Mouse (Mus musculus) T-helper 1 cell (primary cell): ENCODE results near the gene Col17a1.

Experiments used
- in situ Hi-C: fragments of 300-600 bp; cut with MboI, MseI; formaldehyde crosslinking; loops from one replicate; pipeline ENCODE4 v1.15.1; 2025; ENCODE audit warnings: high pct_unique_total_duplicates

Gene Col17a1

DNA sequence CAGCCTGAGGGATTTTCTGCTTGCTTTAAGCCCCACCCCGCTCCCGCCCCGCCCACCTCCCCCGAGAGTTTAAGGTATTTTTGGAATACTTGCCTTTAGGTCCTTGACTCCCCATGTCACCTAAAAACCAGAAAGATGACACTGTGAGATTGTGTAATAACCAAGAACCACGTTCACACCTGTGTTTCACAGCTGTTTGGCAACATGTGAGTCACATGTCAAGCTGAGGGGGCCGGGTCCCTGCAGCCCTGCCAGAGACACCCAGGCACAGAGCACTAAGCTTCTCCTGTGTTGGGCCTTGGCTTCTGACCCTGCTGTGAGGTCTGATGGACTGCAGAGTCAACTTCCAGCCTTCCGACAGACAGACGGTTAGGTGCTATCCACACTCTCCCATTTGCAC, 24.3 kb downstream of the Col17a1 start:
- in situ Hi-C loops: no loop called here

DNA sequence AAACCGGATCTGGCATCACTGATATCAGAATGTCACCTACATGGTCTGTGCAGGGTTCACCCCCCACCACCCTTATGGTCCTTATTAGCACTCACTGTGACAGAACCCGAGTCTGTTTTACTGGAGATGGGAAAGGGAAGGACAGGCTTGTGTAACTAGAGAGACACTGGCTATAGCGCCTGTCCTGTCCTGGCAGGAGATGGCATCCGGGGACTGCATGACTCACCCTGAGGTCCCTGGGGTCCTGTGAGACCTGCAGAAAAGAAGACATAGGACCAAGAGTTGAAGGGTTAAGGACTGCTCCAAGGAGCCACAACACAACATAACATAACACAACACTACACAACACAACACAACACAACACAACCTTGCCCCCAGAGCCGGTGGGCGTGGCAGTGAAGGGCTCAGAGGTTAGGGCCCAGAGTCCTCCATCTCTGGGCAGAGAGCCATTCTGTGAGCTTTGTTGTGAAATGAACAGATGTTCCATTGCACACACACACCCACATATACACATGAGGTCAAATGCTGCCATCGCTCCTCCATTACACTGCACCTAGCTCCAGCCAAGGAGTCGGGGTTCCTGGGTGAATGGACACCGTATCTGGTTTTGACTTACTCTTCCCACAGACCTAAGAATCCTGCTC, 32.0 kb downstream of the Col17a1 start:
- in situ Hi-C loops: no loop called here

DNA sequence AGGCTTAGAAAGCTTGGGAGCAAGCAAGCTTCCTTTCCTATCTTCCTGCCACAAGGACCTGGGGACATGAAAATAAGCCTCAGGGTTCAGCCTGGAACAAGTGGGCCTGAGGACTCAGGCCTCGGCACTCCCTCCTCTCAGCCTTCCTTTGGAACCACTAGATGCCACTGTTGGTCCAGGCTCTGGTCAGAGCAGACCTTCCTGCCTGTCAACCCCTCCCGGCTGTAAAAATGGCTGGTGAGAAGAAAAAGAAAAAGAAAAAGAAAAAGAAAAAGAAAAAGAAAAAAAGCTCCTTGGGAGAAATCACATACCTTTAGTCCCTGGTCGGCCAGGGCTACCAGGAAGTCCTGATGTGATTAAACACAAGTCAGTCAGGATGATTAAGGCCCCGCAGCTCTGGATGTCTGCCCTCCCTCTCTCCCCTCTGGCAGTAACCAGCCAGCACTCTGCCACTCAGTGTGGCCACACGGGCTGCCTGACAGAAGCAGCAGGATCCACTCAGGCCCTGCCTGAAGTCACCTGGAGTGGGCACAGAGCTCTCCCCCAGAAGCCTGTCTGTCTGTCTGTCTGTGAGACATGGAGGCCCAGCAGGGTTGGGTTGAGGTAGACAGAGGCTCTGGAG, 32.9 kb downstream of the Col17a1 start:
- in situ Hi-C loops: no loop called here

- in situ Hi-C loops: no loop called here
Observed at GRCm38 (mm10) chr19:47654896-47655295, 37.0 kb downstream of the Col17a1 start.

DNA sequence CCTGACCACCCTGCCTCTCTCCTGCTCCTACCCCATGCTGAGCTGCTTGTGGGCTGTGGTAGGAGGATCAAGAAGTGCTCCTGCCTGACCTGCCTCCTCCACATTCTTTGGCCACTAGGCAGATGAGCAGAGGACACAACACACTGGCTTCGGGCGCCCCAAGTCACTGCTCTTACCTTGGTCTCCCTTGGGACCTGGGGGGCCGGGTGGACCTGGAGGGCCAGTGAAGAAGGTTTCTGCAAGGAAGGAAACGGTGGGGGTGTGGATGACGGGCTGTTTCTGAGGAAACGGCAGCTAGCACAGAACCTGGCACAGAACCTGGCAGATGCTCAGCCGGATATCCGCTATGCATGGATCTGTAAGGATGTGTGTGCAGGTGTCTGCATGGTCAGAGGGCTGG, 38.7 kb downstream of the Col17a1 start:
- in situ Hi-C loops: no loop called here

- in situ Hi-C loops: no loop called here
Observed at GRCm38 (mm10) chr19:47652255-47652654, 39.6 kb downstream of the Col17a1 start.

- in situ Hi-C loops: no loop called here
Observed at GRCm38 (mm10) chr19:47651160-47651480, 40.8 kb downstream of the Col17a1 start.

DNA sequence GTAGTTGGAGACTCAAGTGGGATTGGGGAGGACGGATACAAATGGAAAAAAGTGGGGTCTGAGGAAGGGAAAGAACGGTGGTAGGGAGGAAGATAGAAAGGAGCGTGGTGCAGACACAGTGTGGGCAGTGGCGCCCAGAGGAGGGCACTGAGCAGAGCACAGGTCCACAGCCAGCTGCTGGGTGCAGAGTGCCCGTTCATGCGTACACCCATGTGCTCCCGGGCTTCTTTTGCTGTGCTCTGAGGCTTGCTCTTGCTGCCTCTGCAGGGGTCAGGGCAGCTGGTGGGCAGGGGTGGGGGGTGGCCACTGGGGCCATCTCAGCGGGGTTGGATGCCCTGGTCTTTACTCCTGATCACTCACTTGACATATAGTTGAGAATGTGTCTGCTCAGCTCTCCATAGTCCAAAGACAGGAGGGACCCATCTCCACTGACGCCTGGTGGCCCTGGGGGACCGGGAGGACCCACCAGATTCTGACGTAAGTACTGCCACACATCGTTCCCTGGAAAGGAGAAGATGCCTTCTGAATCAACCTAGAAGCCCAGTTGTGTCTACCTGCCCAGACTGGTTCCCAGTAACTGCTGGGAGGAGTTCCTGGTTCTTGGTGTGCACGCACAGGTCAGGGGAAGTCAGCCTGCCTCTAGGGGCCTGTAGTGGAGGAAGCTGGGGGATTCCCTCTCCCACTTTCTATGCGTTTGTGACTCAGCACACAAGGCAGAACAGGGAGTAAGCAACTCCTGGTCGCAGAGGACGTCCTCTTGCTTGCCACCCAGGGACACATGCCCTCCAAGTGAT, 41.3 kb downstream of the Col17a1 start:
- in situ Hi-C loops: no loop called here

DNA sequence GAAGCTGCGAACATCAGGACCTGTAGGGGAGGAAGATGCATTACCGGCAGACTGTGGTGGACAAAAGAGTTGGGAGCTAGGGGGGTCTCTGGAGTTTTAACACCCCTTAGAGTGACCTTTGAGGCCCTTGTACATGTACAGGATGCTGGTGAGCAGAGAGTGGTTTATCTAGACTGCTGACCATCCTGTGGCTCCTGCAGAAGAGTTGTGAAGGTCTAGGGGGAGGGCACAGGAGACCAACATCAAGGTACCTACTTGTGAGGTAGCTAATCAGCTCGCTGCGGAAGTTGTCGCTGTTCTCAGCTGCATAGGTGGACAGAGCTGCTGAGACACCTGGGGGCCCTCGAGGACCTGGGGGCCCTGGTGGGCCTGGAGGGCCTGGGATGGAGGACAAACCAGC, 42.8 kb downstream of the Col17a1 start:
- in situ Hi-C loops: no loop called here

GRCm38 (mm10) chr19:47646508-47647120, 45.3 kb downstream of the Col17a1 start:
- in situ Hi-C loops: no loop called here

DNA sequence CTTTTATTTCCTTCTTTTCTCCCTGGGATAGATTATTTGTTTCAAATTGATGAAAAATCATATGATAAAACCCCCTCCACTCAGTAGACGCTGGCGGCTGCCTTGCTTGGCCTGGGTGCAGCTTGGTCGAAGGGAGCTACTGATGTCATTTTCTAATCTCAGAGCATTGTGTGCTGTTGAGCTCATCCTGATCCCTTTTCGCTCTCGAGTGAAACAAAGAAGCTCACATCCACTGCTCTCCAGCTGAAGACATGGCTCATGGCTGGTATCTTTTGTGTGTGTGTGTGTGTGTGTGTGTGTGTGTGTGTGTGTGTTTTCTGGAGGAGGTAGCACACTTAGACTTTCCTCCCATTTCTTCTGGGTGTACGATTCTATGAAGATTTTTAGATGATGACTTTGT, 46.3 kb downstream of the Col17a1 start:
- in situ Hi-C loops: no loop called here

- in situ Hi-C loops: no loop called here
Observed at GRCm38 (mm10) chr19:47643910-47644309, 48.0 kb downstream of the Col17a1 start.

GRCm38 (mm10) chr19:47635380-47635779, 56.5 kb downstream of the Col17a1 start:
- in situ Hi-C loops: no loop called here

DNA sequence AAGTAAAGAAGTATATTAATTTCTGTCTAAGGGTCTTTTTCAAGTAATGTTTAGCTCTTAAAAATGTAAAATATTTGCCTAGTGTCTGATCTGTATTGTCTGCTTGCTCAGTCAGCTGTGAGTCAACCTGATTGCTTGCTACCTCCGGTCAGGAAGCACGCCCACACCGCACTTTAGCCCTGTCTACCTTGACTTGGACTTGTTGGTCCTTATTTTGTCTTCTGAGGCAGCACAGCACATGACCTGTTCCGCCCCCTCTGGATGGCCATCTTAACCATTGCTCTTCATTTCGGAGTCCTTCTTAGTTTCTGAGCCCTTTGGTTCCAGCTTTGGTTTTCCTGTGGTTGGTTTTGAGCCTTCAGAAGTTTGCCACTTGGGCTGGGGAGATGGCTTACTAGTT, 60.1 kb downstream of the Col17a1 start:
- in situ Hi-C loops: no loop called here

DNA sequence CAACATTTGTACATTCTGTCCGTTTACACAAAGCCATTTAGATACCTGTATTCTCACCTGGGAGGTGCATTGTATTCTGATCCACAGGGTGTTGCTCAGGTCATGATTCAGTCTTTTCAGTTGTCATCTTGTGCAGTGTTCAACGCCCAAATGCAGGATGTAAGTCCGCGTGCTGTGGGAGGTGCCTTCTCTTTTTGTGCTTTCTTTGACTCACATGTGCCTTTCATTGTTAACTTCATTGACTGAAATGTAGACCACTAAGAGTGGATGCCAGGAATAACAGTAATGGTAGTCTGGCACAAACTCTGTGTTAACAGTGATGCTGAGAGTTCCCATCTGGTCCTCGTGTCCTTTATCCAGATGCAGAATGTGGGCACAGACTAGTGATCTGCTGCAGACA, 61.5 kb downstream of the Col17a1 start:
- in situ Hi-C loops: no loop called here

- in situ Hi-C loops: no loop called here
Observed at GRCm38 (mm10) chr19:47629068-47629467, 62.8 kb downstream of the Col17a1 start.

- in situ Hi-C loops: no loop called here
Observed at GRCm38 (mm10) chr19:47627450-47627849, 64.4 kb downstream of the Col17a1 start.

GRCm38 (mm10) chr19:47624940-47625711, 66.8 kb downstream of the Col17a1 start:
- in situ Hi-C loops: no loop called here

DNA sequence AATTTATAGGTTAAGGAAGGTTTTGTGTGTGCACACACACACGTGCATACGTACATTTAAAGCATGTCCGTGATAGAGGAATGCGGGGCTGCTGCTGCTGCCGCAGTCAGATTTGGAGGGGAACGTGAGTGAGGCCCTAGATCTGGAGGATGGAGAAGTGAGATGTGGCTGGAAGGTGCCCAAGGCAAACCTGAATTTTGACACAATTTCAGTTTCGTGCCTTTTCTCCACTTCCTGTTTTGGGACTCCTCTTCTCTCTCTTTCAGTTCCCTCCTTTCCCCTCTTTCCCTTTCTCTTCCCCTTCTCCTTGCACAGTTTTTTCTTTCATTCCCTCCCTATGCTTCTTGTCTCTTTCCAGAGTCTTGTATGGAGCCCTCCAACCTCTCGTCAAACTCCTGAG, 70.4 kb downstream of the Col17a1 start:
- in situ Hi-C loops: no loop called here

GRCm38 (mm10) chr19:47613442-47613841, 78.5 kb downstream of the Col17a1 start:
- in situ Hi-C loops: no loop called here

DNA sequence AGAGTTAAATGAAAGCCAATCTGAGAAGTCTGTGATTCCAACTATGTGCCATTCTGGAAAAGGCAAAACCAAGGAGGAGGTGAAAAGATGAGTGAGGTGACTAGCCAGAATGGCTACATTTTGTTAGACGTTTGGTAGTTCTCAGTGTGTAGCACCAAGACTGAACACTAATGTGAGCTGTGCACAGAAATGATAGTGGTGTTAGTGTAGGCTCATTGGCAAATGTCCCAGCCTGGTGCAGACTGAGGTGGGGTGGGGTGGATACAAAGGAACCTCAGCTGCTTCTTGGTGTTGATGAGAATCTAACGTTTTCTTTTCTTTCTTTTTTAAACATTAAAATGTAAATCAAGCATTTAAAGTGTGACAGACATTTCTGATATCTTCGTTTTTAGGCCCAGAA, 83.4 kb downstream of the Col17a1 start:
- in situ Hi-C loops: no loop called here
